In the genomic region with DNA sequence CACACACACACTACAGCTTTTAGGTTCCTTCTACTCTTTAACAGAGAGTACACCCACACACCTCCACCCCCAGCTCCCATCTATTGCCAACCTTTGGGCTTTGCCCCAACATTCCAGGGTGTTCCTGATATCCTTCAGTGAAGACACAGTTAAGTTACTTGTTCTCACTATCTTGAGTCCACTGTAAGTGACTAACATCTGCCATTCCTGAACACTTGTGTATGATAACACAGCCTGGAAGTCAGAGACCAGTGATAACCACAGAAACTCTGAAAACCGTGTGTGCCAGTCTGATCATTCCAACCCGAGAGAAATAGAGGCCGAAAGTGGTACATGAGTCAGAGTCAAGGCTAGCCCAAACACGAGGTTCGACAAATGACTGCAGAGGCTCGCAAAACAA, we compare ENCODE assay signal across 29 mouse cellular contexts. TPM values are rescaled to one million over a fixed set of nuclear protein-coding genes. Genes with fewer than 3 reads are reported as not detected.
DNase-seq lines count a peak whose midpoint lies in the region; ATAC-seq lines count a peak whose summit lies in the region.
"Had no signal": no experiment of that assay in that cellular context is flagged by ENCODE, and none has a peak within 500 bp of the region (broad histone marks: within the 10 kb centered on the region; RNA-seq: fewer than 3 reads in every experiment).

No protein-coding gene starts in this region.

- H3K27ac ChIP-seq in heart, embryonic 10.5 days, result peak overlapping the region; percentile 72
- H3K27ac ChIP-seq in heart, embryonic 15.5 days, result peak overlapping the region; percentile 75
- peak overlapping the region; percentile 25; the same call in 1 of the 2 replicates for H3K27ac ChIP-seq in lung, embryonic 16.5 days (ENCODE audit: low read length)
- H3K27ac ChIP-seq: hindbrain, embryonic 10.5 days; hindbrain, embryonic 15.5 days; liver, embryonic 14.5 days; stomach, postnatal 0 days had no signal

- H3K9me3 ChIP-seq in heart, embryonic 10.5 days, result no peaks in the 10 kb centered on the region
- H3K9me3 ChIP-seq in heart, embryonic 15.5 days (replicated peaks), result no peaks in the 10 kb centered on the region
- H3K9me3 ChIP-seq in lung, embryonic 16.5 days (ENCODE audit: control insufficient read depth, low read length), result no peaks in the 10 kb centered on the region
- H3K9me3 ChIP-seq: hindbrain, embryonic 10.5 days; hindbrain, embryonic 15.5 days had no signal

- H3K4me1 ChIP-seq in heart, embryonic 10.5 days, result peaks cover 87% of the 10 kb centered on the region
- peaks cover 86% of the 10 kb centered on the region for H3K4me1 ChIP-seq in heart, embryonic 15.5 days (replicated peaks)
- H3K4me1 ChIP-seq in lung, embryonic 16.5 days (replicated peaks; ENCODE audit: control insufficient read depth, insufficient read depth, low read length), result peaks cover 54% of the 10 kb centered on the region
- H3K4me1 ChIP-seq: hindbrain, embryonic 15.5 days had no signal

- no peak for ATAC-seq in heart, embryonic 15.5 days (replicated peaks; ENCODE audit: insufficient number of reproducible peaks, insufficient read depth, low FRiP score, low read depth)
- no peak for ATAC-seq in lung, embryonic 16.5 days (ENCODE audit: low read depth)
- ATAC-seq: activated CD4-positive, CD25-positive, alpha-beta regulatory T cell, adult 4 months; forebrain, embryonic 16.5 days; inflammation-experienced regulatory T-cells, adult 6 months; midbrain, embryonic 16.5 days had no signal

- DNase-seq in heart, embryonic 10.5 days (ENCODE audit: low spot score), result no peak
- DNase-seq in heart, postnatal 4 days, result no peak
- DNase-seq in heart, adult 18-20 months, result no peak
- DNase-seq in lung, postnatal 10 days, result no peak
- DNase-seq in thymus, postnatal 0 days (ENCODE audit: low spot score), result no peak
- no peak for DNase-seq in layer of hippocampus, adult 11-12 months (ENCODE audit: low spot score)
- DNase-seq: adrenal gland, adult 2 months; cerebellum, adult 2 months; cerebellum, postnatal 14 days; gastrocnemius, postnatal 10 days; kidney, adult 9 months; kidney, postnatal 14 days; liver; right cerebral cortex, postnatal 25 days; thymus, adult 18-20 months; thymus, postnatal 36 days had no signal

- peaks cover 7% of the 10 kb centered on the region; the same call in 1 of the 2 replicates for H3K36me3 ChIP-seq in heart, embryonic 10.5 days
- H3K36me3 ChIP-seq in heart, embryonic 15.5 days, result no peaks in the 10 kb centered on the region
- H3K36me3 ChIP-seq in lung, embryonic 16.5 days (ENCODE audit: control insufficient read depth, insufficient read depth, low read length), result no peaks in the 10 kb centered on the region
- H3K36me3 ChIP-seq: hindbrain, embryonic 10.5 days; hindbrain, embryonic 15.5 days had no signal

- H3K9ac ChIP-seq in heart, embryonic 15.5 days, result no peak overlapping the region
- H3K9ac ChIP-seq in lung, embryonic 16.5 days (ENCODE audit: low read length), result no peak overlapping the region
- H3K9ac ChIP-seq: hindbrain, embryonic 15.5 days; liver, embryonic 14.5 days had no signal

- no peaks in the 10 kb centered on the region for H3K27me3 ChIP-seq in heart, embryonic 10.5 days (ENCODE audit: insufficient read depth, poor library complexity, severe bottlenecking)
- H3K27me3 ChIP-seq in heart, embryonic 15.5 days, result no peaks in the 10 kb centered on the region
- H3K27me3 ChIP-seq in lung, embryonic 16.5 days (ENCODE audit: control insufficient read depth, insufficient read depth, low read depth, low read length), result no peaks in the 10 kb centered on the region
- H3K27me3 ChIP-seq: CH12.LX; hindbrain, embryonic 15.5 days had no signal

- H3K4me3 ChIP-seq in heart, embryonic 10.5 days, result no peak overlapping the region
- no peak overlapping the region for H3K4me3 ChIP-seq in heart, embryonic 15.5 days
- H3K4me3 ChIP-seq in lung, embryonic 16.5 days (ENCODE audit: low read length), result no peak overlapping the region
- H3K4me3 ChIP-seq: erythroblast, embryonic 14.5 days; hindbrain, embryonic 10.5 days; hindbrain, embryonic 15.5 days had no signal

- H3K4me2 ChIP-seq in heart, embryonic 15.5 days, result peak overlapping the region; percentile 12; the same call in 1 of the 2 replicates
- no peak overlapping the region for H3K4me2 ChIP-seq in lung, embryonic 16.5 days (ENCODE audit: low read depth, low read length)
- H3K4me2 ChIP-seq: hindbrain, embryonic 15.5 days; midbrain, embryonic 11.5 days had no signal

- WGBS in heart, embryonic 10.5 days, result 43% methylated on average over 6 of the region's 6 CpGs
- 37% methylated on average over 6 of the region's 6 CpGs for WGBS in heart, embryonic 15.5 days
- 62% methylated on average over 6 of the region's 6 CpGs for WGBS in lung, embryonic 16.5 days

RNA-seq across cellular contexts. Expression of gene Creb3l2, which starts 53.4 kb away (rescaled TPM):
- polyA plus RNA-seq in heart, embryonic 10.5 days (2016; fragmentation: Nextera tagmentation; extraction: Ambion mirVana), result 33.5 and 36.3 TPM in 2 replicates
- total RNA-seq in heart, postnatal 4 days (2021), result 10 to 100 TPM; 61.7 to 66.7 TPM
- polyA plus RNA-seq in heart, embryonic 15.5 days (2015; fragmentation: Nextera tagmentation; extraction: Ambion mirVana), result 26.7 and 33.6 TPM in 2 replicates
- 10 to 100 TPM; 23.2 to 24.1 TPM for total RNA-seq in heart, adult 18-20 months (2021)
- 27.8 and 31.1 TPM in 2 replicates for polyA plus RNA-seq in lung, embryonic 16.5 days (2015; fragmentation: Nextera tagmentation; extraction: Ambion mirVana)
- polyA plus RNA-seq in thymus, postnatal 0 days (2015; fragmentation: Nextera tagmentation; extraction: Ambion mirVana), result 6.2 and 6.6 TPM in 2 replicates

Comparison
In these comparisons a context has a peak if more than half of its experiments do, and no peak if none do; other contexts are left out.
1. H3K27ac ChIP-seq: peak in every context shown above with its lines; median percentile 75 in heart, embryonic 15.5 days; 72 in heart, embryonic 10.5 days; 25 in lung, embryonic 16.5 days.